Mouse (Mus musculus): ENCODE results near the gene Psat1.

GRCm38 (mm10) chr19:15913249-15913997 is 33.7 kb downstream of the Psat1 start:
- TF ChIP-seq CTCF (IDR thresholded peaks at IDR 0.05; ENCODE audit: insufficient read depth, low read length) (no peak), POLR2A (IDR thresholded peaks at IDR 0.05; ENCODE audit: borderline replicate concordance, extremely low read depth, low read depth, low read length) (no peak)
